Mouse (Mus musculus) embryonic fibroblast, embryonic 13.5 days (primary cell): ENCODE measurements at regions not wholly inside any gene's neighbourhood (a gene's known extent, or its start where the extent isn't known, plus 50 kb on each side); places are given as distances from the start of the nearest gene placed in this dataset.

Experiments used
- CTCF ChIP-seq: IDR thresholded peaks from 2 replicates; pipeline ENCODE4 v1.5.1; 2011; ENCODE audit warnings: mild to moderate bottlenecking, control low read depth, low read length, moderate library complexity, borderline replicate concordance; ENCODE audit not compliant: insufficient read depth
- POLR2A ChIP-seq: IDR thresholded peaks from 2 replicates; pipeline ENCODE4 v1.6.1; 2011; ENCODE audit warnings: low read depth, mild to moderate bottlenecking, control low read depth, low read length, moderate library complexity

GRCm38 (mm10) chr12:106288791-106289515, 278.9 kb downstream of the Vrk1 start:
- TF ChIP-seq CTCF (no peak), POLR2A (no peak)
